Mouse (Mus musculus): Measurements from ENCODE around the gene Zmat5.
A peak's percentile ranks its signal among the peaks of the same experiment; 100 is the strongest.

Zmat5 gene

DNA sequence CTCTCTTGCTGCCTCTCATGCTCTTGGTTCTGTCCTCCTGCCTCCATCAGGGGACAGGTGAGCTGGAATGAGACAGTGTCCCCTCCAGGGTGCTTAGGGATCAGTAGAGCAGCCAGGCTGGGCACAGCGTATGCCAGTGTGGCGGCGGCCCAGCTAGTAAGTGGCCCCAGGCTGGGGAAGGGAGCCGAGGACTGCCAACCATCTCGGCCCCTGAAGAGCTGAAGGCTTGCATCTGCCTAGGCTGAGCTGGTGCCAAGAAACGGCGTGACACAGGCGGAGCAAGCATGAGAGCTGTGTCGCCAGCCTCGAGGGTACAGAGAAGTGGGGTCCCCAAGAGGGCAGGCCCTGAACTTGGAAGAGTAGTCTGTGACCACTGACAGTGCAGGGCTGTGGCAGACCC, 33.2 kb downstream of the Zmat5 start:
- no peak for DNase-seq (ENCODE audit: low spot score)

DNA sequence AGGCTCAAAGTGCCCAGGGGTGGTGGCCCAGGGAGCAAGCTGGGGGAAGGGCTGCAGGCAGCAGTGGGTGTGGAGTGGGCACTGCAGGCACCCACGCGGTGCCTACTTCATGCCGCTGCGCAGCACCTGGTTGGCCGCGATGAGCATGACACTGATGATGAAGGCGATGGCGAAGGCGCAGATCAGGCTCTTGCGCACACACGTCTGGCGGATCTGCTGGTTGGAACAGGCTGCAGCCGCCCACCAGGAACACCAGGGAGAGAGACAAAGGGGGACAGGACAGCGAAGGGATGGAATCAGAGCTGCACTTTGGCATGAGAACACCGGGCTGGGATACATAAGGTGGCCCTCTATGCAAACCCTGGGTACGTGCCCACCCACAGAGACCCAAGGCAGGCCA, 34.2 kb downstream of the Zmat5 start:
- no peak for DNase-seq (ENCODE audit: low spot score)

DNA sequence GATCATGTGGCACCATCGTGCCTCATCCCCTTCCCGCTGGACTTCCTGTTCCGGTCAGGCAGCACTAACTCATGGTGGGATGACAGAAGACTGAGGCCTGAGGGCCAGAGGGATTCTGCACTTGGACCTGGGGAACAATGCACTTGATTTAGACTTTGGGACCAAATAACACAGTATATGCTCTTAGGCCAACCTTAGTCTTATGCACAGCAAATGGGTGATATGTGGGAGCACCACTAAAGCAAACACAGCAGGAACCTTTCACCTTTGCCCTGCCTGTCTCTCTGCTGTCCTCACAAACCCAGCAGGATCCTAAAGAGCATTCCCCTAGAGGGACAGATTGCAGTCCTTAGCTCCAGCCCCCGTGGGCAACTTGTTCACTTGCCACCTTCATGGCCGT, 36.3 kb downstream of the Zmat5 start:
- no peak for DNase-seq (ENCODE audit: low spot score)

DNA sequence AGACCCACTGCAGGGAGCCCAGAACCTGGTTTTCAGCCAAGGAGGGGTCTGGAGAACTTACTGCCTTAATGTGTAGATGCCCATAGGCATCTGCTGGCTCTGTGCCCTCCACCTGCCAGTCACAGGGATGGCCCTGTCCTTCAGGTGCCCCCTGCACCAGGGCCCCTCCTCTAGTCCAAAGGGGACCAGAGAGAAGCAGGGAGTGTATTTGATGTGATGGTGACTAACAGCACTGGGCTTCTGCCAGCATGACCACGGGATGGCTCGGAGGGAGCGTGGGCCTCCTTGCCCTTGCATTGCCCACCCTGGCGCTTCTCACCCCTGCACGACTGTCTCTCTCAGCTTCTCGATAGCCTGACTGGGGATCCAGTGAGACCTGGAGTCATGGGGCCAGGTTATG, 40.2 kb downstream of the Zmat5 start:
- DNase-seq (ENCODE audit: low spot score): no peak

DNA sequence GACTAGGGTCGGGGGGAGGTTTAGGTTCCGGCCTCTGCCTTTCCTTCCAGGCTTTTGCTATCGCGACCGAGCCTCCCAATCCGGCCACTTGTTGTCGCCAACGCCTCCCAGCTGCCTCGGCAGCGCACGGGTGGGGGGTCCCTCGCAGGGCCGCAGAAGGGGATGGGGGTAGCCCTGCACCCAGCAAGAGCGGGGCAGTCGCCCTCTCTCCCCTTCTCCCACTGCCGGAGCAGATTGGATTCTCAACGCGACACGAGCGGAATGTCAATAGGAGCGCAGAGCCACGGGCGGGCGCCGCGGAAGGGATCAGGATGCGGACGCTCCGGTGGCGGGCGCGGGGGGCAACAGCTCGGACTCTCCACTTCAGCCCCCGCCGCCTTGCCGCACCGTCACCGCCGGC, 41.5 kb downstream of the Zmat5 start:
- DNase-seq (ENCODE audit: low spot score): no peak

DNA sequence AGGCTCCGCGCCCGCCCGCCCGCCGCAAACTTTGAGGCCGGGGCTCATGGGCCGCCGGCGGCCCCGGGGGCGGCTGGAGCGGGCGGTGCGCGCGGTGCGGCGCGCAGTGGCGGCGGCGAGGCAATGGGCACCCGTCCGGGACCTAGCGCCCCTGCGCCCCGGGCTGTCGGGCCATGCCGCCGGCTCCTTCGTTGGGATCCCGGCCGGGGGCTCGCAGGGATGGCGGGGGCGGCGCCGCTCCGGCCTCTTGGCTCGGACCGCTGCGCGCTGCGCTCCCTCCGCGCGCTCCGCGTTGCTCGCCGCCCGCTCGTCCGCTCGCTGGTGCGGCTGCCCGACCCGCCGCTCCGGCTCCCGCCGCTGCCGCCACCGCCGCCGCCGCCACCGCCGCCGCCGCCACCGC, 42.3 kb downstream of the Zmat5 start, which contains the start of gene Cabp7:
Gene Cabp7 (minus strand): TSS at position 46 of the 400 bp plus-strand sequence.
- no peak for DNase-seq (ENCODE audit: low spot score)

DNA sequence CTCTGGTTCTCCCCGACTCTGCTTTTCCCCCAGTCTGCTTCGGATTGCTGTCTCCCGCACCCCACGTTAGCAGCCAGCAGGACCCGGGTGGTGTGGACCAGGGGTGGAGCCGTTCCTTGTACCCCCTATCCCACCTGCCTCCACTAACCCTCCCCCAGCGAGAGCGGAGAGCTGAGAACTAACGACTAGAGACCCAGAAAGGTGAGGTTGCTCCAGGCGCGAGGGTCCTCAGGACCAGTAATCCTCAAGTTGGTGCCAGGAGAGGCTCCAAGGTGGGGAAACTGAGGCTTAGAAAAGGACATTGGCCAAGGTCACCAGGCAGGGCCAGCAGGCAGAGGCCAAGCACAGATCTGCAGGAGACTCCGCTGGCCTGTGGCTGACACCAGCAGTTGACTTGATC, 42.8 kb downstream of the Zmat5 start:
- no peak for DNase-seq (ENCODE audit: low spot score)

DNA sequence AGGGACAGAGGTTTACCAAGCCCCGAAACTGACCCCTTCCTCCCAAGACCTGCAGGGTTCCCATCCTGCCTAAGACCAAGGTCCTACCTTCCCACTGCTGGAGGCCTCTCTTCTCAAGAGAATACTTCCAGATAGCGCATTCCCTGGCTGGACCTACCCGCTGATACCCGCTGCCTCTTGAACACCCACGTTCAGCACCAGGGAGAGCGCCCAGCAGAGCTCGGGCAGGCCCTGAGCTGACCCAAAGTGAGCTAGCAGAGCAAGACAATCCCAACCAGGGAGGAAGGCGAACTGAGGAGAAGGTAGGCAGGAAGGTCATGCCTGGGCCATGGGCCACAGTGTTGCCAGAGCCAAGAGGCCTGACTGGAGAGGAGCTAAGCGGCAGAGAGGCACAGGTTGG, 45.8 kb downstream of the Zmat5 start:
- no peak for DNase-seq (ENCODE audit: low spot score)

DNA sequence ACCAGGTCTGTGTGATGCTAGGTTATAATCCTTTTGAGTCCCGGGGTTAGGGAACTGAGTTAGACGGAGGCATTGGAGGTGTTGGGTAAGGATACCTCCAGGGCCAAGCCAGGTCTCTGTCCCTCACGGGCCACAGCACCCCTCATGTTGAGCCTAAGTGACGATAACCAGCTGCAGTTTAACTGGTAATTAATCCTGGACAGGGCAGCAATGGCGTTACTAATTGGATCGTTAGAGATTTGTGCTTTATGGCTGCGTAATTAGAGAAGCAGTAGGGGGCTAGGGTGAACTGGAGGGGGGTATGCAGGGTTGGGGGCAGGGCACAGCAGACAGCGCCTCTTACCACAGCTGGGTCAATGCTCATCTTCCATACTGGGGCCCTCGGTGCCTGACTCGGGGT, 48.4 kb downstream of the Zmat5 start:
- DNase-seq (ENCODE audit: low spot score): no peak

DNA sequence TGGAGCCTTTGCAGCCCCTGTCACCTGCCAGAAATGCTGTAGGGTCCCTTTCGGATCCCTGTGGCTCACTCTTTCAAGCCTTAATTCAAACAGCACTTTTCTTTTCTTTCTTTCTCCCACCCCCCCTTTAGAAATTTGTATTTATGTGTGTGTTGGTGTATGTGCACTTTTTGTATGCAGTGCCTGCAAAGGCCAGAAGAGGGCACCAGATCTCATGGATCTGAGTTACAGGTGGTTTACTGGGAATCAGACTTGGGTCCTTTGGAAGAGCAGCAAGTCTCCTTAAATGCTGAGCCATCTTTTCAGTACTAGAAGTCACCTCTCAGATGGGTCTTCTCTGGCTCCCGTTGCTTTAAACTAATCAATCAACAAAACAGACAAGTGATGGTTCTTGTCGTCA, 49.6 kb downstream of the Zmat5 start:
- no peak for DNase-seq (ENCODE audit: low spot score)

DNA sequence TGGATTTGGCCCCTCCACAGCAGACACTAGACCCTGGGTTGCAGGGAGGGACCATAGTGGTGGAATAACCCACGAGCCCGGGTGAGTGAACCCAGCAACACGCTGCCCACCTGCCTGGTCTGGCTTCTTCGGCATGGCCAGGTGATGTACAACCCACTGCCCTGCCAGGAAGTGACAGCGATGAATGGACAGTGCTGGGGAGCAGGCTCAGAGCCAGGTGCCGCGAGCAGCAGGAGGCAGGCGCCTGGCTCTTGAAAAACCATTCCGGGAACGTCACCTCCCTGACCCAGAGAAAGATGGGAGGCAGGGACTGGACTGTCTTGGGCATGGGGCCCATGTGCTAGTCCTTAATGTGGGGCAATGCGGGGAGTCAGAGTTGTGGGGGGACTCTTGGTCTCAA, 50.4 kb downstream of the Zmat5 start:
- DNase-seq (ENCODE audit: low spot score): no peak

DNA sequence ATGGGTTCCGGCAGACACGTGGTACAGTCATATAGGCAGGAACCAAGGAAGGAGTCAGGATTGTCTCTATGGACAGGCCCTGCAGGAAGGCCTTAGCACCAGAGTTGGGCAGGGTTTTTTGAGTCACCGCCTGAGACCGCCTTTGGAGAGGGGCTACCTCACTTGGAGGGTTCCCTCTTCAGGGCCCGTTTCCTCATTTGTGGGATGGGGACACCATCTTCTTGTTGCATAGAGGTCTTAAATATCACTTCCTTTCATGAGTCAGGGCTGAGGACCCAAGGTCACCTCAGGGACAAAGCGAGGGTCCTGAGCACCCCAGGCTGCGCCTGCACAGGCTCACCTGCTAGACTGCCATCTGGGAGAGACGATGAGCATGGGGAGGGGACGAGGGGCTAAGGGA, 52.0 kb downstream of the Zmat5 start:
- no peak for DNase-seq (ENCODE audit: low spot score)

DNA sequence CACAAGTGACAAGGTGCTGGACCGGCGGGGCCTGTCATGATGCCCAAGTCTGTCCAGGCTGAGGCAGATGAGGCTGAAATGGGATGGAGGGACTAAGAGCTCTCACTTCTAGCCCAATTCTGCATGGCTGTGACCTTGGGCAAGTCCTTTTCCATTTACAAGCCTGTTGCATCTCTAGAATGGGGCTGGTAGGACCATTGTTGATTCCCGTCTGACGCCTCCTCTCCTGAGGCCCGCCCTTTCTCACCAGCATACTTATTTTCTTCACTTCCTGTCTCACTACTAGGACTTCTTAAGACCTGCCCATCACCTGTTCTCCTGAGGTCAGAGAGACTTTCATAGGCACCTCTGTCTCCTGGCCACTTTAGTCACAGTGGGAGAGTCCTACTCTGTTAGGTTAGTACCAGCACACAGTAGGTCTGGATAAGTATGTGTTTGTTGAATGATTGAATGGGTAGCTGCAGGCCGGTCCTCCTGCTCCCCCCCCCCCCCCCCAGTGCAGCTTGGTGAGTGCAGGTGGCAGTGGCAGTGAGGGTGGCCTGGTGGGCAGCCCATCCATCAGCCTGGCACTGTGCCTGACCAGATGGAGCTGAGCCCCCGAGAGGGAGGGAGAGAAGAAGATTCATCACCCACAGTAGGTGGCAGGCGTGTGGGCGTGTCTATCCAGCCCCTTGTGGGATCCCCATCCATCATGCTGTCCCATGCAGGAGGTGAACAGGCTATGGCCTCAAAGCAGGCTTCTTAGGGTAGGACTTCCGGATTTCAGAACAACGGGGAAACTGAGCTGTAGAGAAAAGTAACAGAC, 52.7 kb downstream of the Zmat5 start:
- no peak for DNase-seq (ENCODE audit: low spot score)

DNA sequence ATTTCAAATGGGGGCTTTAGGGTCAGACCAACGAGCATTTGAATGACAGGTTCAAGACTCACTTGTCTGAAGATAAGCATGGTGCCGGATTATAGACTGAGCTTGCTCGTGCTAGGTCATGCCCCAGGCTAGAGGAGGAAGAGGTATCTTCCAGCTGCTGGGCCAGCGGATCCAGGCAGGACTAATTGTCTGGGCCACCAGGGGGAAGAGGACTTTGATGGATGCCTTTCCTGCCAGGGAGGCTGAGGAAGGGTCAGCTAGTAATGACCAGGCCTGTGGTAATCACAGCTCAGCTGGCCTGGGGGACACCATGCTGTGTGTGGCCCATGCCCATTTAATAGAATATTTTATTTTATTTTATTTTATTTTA, 53.3 kb downstream of the Zmat5 start:
- DNase-seq (ENCODE audit: low spot score): no peak

DNA sequence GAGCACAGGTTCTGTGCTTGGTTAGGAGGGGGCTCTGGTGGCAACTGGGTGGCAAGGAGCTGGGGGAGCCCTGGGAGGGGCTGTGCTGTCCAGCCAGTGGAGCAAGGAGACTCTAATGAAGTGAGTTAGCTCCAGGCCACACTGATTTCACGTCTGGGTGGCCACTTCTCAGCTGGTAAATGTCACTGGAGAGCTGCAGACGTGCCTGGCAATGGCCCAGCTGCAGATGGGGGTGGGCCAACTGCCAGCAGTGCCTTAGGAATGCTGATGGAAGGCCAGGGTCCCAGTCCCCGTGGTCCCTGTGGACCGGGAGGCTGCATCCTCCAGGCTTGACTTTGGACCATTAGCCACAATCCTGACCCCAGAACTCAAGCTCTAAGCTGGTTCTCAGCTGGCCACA, 56.0 kb downstream of the Zmat5 start:
- no peak for DNase-seq (ENCODE audit: low spot score)

DNA sequence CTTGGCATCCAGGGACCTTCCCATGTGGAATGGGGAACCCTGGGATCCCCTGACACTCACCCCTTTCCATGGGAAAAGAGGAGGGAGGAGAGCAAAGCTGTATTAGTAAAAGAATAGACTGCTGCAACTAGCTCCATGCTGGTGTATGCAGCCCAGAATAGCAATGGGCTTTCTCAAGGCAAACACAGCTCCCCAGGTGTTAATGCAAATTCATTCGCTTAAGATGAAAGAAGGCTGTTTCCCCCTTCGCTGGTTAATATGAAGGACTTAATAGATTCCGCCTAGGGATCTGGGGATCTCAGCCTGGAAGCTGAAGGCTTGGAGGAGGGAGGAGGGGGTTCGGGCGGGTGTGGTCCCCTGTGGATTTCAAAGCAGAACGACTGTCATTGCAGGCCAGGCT, 57.5 kb downstream of the Zmat5 start:
- no peak for DNase-seq (ENCODE audit: low spot score)

DNA sequence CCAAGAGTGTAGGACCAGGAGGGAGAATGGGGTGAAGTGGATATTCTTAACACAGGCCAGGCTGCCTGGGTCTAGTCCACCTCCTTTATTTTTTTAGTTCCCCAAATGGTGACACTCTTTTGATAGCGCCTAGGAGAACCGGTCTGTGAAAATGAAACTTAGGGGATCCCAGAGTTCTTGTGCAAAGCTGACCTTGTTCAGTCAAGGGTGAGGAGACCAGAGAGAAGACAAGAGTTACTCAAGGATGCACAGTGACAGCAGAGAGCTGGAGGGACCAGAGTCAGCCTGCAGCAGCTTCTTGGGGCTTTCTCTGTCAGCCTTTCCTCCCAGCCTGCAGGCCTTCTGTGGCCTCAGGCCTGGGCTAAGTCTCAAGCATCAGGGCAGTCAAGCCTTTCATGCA, 58.0 kb downstream of the Zmat5 start:
- no peak for DNase-seq (ENCODE audit: low spot score)

DNA sequence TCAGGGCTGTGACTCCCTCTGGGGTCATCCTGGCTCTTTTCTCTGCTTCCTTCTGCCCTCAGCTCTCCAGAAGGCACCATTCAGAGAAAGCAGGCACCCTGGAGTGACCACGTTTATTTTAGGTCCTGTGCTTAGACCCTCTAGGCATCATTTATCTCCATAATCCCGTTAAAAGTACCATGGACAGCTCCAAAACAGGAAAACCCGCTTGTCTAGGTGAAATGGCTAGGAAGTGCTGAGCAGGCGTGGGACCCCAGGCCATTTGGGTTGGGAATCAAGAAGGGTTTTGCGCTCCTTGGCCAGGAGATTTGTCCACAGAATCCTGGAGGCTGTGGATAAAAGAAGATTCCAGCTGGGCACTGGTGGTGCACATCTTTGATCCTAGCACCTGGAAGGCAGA, 59.2 kb downstream of the Zmat5 start:
- no peak for DNase-seq (ENCODE audit: low spot score)

DNA sequence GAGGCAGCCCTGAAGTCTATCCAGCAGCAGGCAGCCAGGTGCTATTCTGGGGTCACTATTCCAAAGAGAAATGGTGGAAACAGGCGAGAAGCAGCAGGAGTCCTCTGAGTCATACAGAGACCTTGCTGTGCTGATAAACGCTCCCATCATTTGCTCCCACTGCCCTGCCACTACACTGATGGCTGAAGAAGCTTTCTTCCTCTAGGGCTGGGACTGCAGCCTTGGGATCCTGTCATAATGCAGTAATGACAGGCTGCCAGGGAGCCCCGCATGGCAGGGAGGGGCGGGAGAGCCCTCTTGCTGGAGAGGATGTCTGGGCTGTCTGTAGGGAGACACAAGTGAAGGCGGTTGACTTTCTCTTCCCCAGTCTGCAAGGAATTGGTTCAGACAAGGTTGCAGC, 60.0 kb downstream of the Zmat5 start:
- no peak for DNase-seq (ENCODE audit: low spot score)

DNA sequence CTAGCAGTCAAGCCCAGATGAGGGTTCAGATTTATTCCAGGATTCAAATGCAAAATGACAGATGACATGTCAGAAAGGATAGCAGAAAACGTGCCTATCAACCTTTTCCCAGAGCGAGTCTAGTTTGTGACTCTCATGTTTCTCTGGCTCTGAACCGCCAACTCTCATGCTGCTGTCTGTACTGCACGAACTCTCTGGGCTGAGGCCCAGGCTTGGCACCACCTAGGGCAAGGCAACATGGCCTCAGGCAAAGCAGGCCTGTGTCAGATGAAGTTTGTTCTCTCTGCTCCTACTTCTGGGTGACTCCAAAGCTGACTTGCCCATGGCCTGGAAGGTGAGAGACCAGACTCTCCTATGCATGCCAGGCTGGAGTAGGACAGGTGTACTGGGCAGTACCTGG, 63.9 kb downstream of the Zmat5 start:
- DNase-seq (ENCODE audit: low spot score): no peak

DNA sequence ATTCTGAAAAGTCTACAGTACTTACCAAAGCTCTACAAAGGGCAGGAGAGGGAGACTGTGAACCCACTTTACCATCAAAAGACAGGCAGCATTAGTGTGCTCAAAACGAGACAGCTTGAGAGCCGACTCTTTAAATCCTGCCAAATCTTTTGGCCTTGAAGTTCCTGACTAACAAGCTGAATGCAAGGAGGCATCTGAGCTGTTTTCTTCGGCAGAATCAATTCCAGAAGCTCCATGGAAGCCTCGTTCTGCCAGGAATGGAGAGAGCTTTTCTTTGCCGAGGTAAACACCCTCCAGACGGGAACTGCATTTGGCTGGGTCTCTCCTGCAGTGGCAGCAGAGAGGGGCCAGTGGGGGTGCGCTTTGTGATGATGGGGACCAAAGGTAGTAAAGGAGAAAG, 64.8 kb downstream of the Zmat5 start:
- no peak for DNase-seq (ENCODE audit: low spot score)

DNA sequence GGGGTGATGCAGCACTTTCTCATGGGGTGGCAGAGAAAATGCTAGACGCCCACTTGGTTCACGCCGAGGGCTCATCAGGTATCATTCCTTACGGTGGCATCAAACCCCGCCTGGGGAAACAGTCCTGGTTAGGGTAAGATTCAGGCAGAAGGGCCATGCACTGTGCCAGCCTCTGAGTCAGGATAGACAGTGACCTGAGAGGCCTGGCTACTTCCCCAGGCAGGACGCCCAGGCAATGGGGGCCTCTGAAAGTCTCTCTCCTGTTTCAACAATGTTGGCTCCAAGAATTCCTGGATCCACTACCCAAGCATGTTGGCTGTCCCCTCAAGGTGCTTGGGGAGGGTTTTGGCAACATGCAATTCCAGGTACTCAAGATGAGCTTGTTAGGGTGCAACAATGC, 65.4 kb downstream of the Zmat5 start:
- DNase-seq (ENCODE audit: low spot score): no peak

DNA sequence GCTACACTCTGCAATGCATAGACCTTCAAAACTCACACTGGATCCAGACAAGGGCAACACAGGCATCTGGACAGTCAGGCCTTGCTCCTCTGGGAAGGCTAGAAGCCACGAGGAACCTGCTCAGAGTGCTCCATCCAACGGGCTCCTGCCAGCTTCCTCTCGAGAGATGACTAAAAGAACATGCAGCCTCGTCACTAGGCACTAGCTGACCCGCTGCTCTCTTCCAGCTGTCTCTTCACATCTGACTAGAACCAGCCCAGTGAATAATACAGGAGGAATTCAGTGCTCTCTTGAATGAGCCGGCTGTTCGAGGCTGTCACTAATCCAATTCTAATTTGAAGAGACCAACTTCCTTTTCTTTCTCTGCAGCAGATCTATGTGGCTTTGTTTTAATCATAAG, 67.3 kb downstream of the Zmat5 start:
- DNase-seq (ENCODE audit: low spot score): no peak

DNA sequence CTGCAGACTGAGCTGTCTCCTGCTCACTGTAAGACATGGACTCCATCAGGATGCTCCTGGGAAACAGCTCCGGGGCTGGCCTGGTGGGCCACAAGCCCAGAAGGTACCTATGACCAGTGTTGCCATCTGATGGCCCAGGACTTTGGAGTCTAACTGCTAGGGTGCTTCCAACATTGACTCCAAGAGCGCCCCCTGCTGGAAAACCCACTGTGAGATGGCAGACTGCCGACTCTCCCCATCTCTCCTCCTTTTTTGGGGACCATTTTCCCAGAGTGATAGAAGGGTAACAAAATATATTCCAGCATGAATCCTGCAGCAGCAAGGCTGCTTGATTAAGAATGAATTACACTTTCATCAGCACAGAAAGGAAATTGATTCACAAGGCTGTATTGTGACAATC, 68.4 kb downstream of the Zmat5 start:
- peak; percentile 52 for DNase-seq (ENCODE audit: low spot score)

DNA sequence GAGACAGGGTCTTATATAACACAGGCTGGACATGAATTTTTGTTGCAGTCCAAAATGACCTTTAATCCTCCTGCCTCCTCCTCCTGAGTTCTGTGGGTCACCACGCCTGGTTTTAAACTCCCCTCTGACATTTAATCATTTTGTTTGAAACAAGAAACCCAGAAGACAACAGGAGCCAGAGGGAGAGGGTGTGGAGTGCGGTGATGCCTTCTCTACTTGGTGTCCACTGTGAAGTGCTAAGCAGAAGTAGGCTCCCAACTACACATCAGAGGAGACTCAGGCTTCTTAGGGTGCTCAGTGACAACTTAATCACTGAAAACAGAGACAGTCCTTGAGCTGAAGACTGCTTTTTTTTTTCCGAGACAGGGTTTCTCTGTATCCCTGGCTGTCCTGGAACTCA, 76.4 kb downstream of the Zmat5 start:
- DNase-seq (ENCODE audit: low spot score): no peak
